Mouse (Mus musculus) megakaryocyte-erythroid progenitor cell, adult 5-6 weeks (primary cell): ENCODE data around the gene Slc12a8. TPM values are rescaled to one million over a fixed set of nuclear protein-coding genes. Genes with fewer than 3 reads are reported as not detected.
A peak's percentile ranks its signal among the peaks of the same experiment; 100 is the strongest.
"Not testable (repeated sequence)": the region's sequence is repeated elsewhere in the genome, so short reads cannot be mapped to it uniquely, and the experiment has no call there.

ENCODE experiments used
- ATAC-seq: replicated peaks from 2 replicates; pipeline ENCODE4 v1.8.0; 2016; ENCODE audit warnings: mild to moderate bottlenecking, inconsistent platforms; ENCODE audit not compliant: severe bottlenecking, poor library complexity, low FRiP score, low TSS enrichment
- total RNA-seq, 2 experiments: library from RNA; stranded (forward) in 1 of 2; stranded (reverse) in 1 of 2; fragments of 200-1000, 215-1000 nt in 1 of 2; fragments of >200 nt in 1 of 2; fragmentation: Nextera tagmentation in 1 of 2; gene quantifications; 2 replicates each; pipeline ENCODE4 v1.2.3; 2014 to 2017

Slc12a8 gene
- total RNA-seq (2014; fragmentation: Nextera tagmentation) (not detected in 2 replicates), total RNA-seq (2017) (not detected in 2 replicates)

- no peak for ATAC-seq
These were observed at the start of gene Slc12a8 for GRCm38 (mm10) chr16:33516807-33517565. TSS of gene Slc12a8 (plus strand) at chr16:33517328.

- ATAC-seq = no peak
These were observed 49.7 kb upstream of the Slc12a8 start for GRCm38 (mm10) chr16:33467451-33467850.

DNA sequence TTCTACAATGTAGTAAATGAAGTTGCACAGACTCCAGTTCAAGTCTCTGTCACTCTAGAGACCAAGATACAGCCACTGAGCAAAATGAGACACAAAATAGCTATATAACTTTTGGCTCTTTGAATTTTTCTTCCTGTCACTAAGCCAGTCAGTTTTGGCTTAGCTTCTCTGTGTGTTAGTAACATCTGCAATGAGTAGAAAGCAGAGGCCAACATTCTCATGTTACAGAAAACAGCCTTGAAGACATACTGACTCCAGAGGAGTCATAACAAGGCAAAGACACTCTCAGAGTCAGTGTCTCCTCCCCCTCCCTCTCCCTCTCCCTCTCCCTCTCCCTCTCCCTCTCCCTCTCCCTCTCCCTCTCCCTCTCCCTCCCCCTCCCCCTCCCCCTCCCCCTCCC is 47.2 kb upstream of the Slc12a8 start:
- no peak for ATAC-seq

DNA sequence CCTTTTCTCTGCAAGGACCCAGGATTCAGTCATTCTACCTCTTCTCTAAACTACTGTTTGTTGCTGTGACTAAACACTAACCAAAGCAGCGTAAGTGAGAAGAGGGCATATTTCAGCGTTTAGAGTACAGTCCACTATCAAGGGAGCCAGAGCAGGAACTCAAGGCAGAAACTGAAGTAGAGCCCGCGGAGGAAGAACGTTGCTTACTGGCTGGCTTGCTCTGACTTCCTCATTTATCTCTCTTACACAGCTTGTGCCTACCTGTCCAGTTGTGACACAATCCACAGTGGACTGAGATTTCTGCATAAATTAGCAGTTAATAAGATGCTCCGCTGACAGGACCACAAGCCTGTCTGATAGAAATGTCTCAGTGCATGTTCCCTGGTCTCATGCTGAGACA is 42.7 kb upstream of the Slc12a8 start:
- ATAC-seq = no peak

DNA sequence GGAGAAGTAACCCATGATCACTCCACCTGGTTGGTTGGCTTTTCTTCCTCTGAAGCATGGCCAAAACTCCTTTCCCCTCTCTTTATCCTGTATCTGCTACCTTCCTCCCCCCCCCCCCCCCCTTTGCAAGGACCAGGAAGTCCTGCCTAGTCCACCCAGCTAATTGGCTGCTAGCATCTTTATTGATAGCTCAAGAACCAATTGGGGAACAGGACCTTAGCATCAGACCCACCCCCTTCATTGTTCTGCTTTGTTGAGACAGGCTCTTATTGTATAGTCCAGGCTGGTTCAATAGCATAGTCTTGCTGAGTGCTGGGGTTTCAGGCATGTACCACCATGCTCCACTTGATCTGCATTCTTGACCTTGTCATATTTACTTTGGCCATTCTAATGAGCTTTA is 37.2 kb upstream of the Slc12a8 start:
- ATAC-seq = no peak

DNA sequence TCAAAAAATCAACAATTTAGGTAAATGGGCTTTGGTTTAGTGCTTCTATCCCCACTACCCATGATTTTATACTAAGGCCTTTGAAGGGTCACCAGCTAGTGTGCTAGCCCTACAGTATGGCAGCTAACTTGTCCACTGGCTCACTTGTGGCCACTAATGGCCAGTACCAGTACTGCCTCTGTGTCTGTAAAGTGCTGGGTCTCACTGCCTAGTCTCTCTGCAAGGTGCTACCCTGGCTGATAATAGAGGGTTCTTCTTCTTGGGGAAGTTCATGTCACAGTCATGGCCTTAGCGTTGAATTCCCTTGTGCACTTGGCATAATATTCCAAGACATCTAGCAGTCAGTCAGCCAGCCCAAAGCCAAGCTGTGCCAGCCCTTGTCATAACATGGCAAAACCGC is 36.0 kb upstream of the Slc12a8 start:
- peak; percentile 88 for ATAC-seq

DNA sequence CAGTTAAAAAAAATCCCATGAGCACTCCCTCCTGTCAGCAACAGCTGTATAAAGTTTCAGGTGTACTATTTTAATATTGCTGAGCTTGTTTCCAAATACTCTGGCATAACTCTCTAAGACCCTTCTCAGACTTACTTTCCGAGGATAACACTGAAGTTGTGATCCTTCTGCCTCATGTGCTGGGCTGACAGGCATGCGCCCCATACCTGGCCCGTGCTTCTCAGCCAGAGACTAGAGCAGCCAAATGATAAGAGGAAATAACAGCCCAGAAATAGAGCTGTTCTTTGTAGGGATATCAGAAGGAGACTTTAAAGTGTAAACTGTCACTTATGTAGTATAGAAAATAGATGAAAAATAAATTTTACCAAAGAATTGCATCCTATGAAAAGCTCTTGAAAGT is 34.8 kb upstream of the Slc12a8 start:
- no peak for ATAC-seq

DNA sequence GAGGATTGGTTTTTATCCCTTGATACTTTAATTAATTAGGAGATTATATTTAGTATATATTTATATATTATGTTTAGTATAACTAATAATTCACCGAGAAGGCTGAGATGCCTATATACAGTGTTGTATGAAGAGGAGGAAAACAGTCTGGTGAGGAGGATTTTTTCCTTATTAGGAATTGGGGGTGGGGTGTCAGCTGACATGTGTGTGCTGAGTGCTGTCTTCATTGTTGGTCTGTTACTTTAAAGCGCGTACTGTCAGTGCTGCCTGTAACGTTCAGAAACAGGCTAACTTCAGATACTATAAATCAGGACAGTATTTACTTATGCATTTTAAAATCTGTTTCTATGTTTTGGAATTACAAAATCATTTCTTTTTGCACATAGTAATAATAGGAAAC is 29.4 kb upstream of the Slc12a8 start:
- no peak for ATAC-seq

DNA sequence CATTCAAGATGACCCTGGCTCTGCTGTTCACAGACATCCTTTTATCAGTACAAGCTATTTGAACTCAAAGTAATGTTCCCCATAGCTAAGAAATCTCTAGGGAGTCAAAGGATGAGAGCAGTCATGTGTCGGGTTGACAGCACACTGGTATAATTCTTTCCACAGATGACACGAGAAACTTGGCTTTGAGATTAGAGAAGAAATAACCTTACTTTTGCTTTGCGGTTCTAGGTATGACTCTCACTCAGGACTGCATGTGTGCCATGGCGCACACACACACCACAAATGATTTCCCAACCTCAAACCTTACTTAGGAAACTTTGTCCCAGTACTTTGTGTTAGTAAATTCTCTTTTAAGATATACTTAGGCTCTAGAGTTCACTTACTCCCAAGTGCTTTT is 22.8 kb upstream of the Slc12a8 start:
- ATAC-seq = no peak

DNA sequence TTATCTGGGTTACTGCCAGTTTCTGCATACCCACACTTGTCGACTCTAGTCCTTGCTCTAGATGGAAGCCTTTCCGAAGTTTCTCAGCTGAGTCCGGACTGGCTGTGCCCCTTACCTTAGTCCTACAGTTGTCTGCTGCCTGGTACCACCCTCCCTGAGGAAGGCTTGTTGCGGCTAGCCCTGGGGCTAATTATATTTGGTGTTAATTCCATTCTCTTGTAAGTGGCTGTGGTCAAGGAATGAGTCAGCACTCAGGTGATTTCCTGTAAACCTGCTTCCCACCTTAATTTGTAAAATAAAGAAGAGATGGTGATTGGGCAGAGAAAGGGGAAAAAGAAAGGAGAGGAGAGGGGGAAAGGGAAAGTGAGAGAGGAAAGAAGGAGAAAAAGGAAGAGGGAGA is 9.0 kb upstream of the Slc12a8 start:
- ATAC-seq = no peak

- ATAC-seq = not testable (repeated sequence)
These were observed 7.9 kb upstream of the Slc12a8 start for GRCm38 (mm10) chr16:33509231-33509630.

GRCm38 (mm10) chr16:33510856-33511255 is 6.3 kb upstream of the Slc12a8 start:
- ATAC-seq = not testable (repeated sequence)

DNA sequence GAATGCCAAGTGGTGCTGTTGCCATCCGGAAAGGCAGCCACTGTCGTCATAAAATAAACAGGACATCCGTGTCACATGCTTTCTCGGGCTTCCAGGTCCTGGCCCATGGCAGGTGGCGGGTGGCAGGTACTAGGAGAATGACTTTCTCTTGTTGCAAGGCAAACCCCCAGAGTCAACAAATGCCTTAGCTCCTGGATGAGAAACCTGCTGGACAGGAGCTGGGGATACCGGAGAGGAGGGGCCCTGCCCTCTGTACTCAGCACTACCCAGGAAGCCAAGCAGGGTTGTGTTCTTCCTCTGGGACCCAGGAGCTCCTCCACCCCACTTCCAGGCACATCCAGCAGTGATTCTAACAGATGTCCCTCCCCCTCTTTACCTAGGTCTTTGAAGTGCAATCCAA is 4.6 kb upstream of the Slc12a8 start:
- ATAC-seq = no peak

DNA sequence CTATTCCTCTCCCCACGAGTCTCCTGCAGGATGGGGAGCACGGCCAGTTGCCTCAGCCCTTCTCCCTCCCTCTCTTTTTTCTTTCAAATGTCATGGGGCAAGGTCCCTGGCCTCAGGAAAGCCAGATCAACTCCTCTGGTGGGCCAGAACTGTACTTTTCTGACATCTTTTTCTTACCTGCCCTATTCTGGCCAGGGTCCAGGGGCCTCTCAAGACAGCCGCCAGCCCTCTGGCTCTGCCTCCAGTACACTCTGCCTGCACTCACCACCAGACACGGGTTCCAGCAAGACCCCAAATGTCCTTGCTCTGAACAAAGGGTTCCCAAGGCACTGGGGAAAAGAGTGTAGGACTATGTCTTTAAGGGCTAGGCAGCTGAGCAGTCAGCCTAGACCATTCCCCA is 499 bp downstream of the Slc12a8 start:
- ATAC-seq = no peak

- ATAC-seq = no peak
These were observed 1.1 kb downstream of the Slc12a8 start for GRCm38 (mm10) chr16:33518236-33518635.

DNA sequence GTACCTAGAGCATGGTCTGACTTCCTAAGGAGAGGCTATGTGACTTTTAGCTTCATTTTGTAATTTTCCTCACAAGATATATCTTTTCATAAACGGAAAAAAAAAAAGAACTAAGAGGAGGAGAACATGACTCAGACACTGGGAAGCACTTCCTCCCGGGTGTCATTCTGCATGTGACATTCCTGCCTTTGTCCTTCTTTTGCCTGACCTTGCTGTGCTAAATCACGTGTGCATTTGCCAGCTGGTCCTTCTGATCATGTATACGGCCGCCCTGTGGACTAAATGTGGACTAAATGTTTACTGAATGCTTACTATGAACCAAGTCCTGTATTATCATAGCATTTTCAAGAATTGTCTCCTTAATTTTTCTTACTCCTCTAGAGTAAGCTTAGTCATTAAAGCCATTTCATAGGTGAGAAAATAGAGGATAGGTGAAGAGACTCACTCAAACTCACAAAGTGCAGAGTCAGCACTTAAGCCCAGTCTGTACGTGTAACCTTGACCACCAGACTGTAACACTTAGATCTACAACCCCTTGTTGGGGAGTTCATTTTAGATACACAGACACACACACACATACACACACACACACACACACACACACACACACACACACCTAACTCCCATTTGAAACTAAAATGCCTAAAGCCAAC is 2.9 kb downstream of the Slc12a8 start:
- ATAC-seq = no peak

GRCm38 (mm10) chr16:33522516-33522915 is 5.4 kb downstream of the Slc12a8 start:
- no peak for ATAC-seq

GRCm38 (mm10) chr16:33523571-33523970 is 6.4 kb downstream of the Slc12a8 start:
- ATAC-seq = no peak

GRCm38 (mm10) chr16:33529502-33530454 is 12.7 kb downstream of the Slc12a8 start:
- no peak for ATAC-seq

GRCm38 (mm10) chr16:33531184-33531583 is 14.1 kb downstream of the Slc12a8 start:
- no peak for ATAC-seq
